Mouse (Mus musculus) cerebellum, postnatal 14 days (tissue): Measurements from ENCODE around the gene 1700020L24Rik.
A peak's percentile ranks its signal among the peaks of the same experiment; 100 is the strongest.

Experiments used
- DNase-seq, 2 experiments: peaks; one replicate each; pipeline ENCODE4 v3.0.0; 2021; ENCODE audit warnings: mixed read lengths in 2 of 2

Gene 1700020L24Rik

DNA sequence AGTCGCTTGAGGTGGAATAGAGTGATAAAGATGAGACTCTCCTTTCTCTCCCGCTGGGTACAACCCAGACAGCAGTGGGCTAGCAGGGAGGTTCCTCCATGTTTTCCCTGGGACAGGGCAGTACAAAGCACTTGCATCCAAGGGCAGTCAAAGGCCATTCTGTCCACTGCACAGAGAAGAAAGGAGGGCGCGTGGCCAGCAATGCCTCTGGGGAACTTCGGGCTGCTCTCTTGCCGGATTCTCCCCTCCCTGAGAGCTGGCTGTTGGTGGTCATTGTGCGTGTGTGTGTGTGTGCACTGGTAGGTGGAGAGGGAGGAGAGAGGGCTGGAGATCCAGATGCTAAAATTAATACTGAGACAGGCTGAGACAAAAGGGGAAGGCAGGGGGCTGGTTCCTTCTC, 3.8 kb downstream of the 1700020L24Rik start:
- DNase-seq, result peak; percentile 30 to 54

GRCm38 (mm10) chr11:83442596-83443267, 5.3 kb downstream of the 1700020L24Rik start:
- peak; percentile 94 for DNase-seq

DNA sequence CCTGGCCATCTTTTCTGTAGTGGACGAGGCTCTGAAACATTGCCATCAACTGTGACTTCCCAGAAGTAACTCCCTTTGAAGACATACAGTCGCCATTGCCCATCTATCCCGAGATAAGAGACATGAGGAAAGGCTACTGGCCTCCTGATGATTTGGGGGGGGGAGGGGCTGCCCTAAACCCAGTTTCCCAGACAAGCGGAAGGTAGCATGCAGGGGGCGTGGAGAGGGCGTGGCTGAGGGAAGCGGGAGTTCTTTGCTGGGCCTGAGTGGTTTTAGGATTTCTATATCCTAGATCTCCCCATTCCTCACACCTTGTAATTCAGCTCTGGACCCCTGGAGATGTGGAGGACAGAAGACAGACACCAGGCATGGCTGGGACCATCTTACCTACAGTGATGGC, 6.3 kb downstream of the 1700020L24Rik start:
- DNase-seq, result no peak

DNA sequence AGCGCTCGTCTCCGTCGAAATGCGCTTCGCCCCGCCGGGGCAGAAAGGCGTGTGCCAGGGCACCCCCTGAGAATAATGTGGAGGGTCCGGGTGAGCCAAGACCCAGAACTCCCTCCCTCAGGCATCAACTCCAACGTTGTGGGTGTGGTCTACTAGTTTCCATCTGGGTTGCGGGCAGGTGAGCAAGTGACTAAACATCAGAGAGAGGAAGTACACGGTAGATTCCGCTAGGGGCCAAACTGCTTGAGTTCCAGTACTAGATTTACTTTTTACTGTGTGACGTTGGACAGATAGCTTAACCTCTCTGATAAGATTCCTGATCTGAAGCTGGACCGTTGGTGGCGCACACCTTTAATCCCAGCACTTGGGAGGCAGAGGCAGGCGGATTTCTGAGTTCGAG, 7.5 kb downstream of the 1700020L24Rik start:
- no peak for DNase-seq

GRCm38 (mm10) chr11:83447612-83448011, 10.1 kb downstream of the 1700020L24Rik start:
- DNase-seq, result no peak

- DNase-seq, result no peak
These were observed 10.8 kb downstream of the 1700020L24Rik start for GRCm38 (mm10) chr11:83448021-83448926.

GRCm38 (mm10) chr11:83448927-83449236, 11.4 kb downstream of the 1700020L24Rik start:
- peak; percentile 42 to 55 for DNase-seq

DNA sequence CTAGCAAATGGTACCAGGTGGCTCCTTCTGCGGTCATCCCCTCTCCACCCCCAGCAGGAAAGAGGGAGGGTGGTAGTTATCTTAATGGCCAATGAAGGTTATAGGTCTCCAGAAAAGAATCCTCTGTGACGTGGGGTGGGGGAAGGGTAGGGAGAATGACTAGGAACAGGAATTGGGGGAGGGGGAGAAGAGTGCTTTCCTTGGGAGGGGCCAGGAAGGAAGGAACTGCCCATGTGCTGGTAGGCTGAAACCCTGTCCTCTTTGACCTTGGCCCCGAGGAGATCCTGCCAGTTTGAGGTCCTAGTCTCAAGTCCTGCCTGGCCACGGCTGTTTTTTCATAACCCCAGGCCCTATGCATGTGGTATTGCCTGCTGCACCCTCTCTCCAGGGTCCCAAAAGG, 11.8 kb downstream of the 1700020L24Rik start:
- DNase-seq, result no peak

GRCm38 (mm10) chr11:83450550-83450949, 13.1 kb downstream of the 1700020L24Rik start:
- DNase-seq, result no peak

DNA sequence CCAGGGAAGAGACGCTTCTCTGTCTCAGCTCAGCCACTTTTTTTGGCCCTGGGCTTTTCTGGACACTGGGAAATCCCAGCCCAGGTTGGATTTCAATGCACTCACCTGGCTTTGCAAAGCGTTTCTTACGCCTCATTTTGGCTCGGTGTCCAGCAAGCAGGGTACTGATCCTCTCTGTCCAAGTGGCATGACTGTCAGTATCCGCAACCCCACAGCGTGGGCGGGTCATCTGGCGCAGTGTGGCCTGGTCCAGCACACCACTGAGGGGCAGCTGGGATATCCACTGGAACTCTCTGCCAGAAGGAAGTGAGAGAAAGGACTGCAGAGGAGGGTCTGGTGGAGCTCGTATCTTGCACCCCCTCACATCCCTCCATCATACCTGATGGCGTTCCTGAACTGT, 13.8 kb downstream of the 1700020L24Rik start:
- peak; percentile 69 to 70 for DNase-seq

- no peak for DNase-seq
These were observed 17.1 kb downstream of the 1700020L24Rik start for GRCm38 (mm10) chr11:83454548-83454947.

DNA sequence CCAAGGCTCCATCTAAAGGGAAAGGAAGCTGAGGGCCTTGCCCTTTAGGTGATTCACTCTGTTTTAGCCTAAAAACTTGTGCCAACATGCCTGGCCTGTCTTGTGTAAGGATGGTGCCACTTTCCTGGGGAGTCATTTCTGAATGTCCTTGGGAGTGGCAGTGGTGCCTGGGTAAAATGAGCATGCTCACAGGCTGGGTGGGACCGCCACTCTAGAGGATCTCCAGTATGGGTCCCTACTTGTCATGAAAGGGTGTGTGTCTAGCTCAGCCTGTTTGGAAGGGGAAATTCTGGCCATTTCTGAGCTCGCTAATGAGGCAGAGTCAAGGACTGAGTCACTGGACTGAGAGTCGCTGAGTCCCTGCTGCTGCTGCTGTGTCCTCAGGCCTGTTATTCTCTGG, 18.1 kb downstream of the 1700020L24Rik start:
- no peak for DNase-seq

DNA sequence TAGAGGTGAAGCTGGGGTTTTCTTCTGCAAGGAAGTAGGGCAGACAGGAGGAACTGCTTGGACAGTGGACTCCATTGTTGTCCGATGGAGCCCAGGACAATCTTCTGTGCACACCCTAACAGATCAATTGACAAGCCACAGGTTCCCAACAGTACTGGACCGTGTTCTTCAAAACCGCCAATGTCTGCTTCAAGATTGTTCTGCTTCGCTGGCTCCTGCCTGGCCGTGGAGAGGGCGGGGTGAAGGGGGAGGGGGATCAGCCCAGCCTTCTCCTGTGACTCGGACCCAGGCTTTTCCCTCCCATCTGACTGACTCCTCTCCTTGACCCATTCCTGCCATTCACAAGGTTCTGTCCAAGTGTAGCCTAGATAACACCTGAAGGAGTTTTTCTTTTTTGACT, 19.8 kb downstream of the 1700020L24Rik start:
- no peak for DNase-seq

DNA sequence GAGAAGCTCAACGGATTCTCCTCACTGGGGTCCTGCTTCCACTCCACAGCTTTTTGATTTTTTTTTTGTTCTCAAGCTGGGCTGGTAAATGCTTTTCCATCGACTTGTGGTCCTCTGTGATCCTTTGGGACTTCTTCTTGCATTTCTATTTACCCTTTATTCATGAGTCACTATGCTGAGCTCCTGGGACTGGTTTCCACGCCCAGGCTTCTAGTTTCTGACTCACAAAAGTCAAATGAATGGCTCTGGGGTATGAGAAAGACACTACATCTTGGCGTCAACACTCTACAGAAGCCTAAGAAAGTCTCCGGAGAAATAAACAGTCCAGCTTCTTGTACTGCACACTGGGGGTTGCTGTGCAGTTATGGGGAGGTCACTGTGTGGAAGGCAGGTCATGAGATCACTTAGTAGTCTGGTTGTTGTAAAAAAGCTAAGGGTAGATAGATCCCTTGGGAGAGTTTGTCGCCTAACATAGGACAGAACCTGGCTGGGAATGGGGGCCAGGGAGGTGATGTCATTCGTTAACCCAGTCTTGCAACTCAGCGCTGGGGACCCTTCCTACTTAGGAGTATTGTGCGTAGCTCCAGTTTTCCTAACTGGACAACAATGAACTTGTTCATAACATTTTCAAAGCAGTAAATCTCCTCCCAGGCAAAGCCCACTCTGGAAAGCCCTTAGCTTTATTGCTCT, 20.6 kb downstream of the 1700020L24Rik start:
- no peak for DNase-seq

DNA sequence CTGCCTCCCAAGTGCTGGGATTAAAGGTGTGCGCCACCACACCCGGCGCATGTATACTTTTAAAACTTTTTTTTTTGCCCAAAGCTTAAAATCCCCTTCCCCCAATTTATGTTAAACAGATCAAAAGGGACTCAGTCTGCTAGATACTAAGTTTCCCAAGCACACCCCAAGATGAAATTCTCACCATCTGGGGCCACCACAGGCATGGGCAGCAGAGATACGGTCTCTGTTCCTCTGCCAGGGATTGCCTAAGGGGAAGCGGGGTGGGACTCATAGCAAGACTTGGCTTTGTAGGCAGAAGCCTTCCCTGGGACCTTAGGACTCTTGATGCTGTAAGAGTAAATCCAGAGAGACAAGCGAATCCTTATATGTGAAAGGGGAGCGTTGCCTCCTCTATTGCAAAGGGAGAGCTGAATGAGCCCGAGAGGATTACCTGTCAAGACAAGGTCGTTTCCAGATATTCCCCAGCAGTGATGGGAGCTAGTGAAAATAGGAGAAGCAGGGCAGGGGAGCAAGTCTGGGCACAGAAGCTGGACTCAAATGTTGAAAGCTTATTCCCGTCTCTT, 24.1 kb downstream of the 1700020L24Rik start:
- peak; percentile 42 to 61 for DNase-seq

GRCm38 (mm10) chr11:83462711-83463244, 25.3 kb downstream of the 1700020L24Rik start, which contains the start of gene Mmp28:
Gene Mmp28, minus strand, starts transcription at chr11:83463071.
- DNase-seq, result peak; percentile 67 to 69

DNA sequence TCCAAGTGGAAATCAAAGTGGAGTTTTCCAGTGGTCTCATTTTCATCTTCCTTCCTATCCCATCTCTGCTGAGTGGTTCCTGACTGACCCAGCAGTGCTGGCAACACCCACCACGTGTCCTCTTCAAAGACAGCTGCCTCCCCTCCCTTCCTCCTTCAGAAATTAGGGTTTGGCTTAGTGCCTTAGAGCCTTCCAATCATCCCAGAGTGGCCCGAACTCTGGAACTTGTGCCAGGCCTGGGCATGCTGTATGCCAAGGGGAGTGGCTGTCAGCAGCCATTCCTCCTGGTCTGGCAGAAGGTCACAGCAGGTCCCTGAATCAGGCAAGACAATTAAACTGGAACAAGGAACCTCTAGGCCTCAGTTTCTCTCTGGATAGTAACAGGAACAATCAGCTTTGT, 28.5 kb downstream of the 1700020L24Rik start:
- peak; percentile 95 to 97 for DNase-seq

- peak; percentile 78 to 88 for DNase-seq
These were observed 29.7 kb downstream of the 1700020L24Rik start for GRCm38 (mm10) chr11:83467120-83467652.

- DNase-seq, result no peak
These were observed 31.3 kb downstream of the 1700020L24Rik start for GRCm38 (mm10) chr11:83468765-83469164.

DNA sequence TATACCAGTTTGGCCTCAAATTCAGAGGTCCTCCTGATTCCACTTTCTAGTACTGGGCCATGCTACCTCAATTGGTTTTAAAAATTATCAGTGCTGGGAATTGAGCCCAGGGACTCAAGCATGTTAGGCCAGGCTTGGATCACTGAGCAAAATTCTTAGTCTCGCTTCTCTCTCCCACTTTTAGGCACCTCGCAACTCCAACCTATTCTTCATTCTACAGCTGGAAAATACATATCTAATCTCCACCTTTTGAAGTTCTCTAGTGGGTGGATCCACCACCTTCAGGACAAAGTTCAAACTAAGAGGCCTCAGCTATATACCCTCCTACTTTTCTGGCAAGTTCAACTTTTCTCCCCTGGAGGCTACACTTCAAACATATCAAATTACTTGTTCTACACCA, 34.3 kb downstream of the 1700020L24Rik start:
- DNase-seq, result no peak

GRCm38 (mm10) chr11:83472324-83473234, 35.1 kb downstream of the 1700020L24Rik start, which contains the start of gene Taf15:
Gene Taf15, plus strand, starts transcription at chr11:83473086.
- DNase-seq, result peak; percentile 99
